Mouse (Mus musculus): ENCODE measurements around the gene Fam168a.

Gene Fam168a

DNA sequence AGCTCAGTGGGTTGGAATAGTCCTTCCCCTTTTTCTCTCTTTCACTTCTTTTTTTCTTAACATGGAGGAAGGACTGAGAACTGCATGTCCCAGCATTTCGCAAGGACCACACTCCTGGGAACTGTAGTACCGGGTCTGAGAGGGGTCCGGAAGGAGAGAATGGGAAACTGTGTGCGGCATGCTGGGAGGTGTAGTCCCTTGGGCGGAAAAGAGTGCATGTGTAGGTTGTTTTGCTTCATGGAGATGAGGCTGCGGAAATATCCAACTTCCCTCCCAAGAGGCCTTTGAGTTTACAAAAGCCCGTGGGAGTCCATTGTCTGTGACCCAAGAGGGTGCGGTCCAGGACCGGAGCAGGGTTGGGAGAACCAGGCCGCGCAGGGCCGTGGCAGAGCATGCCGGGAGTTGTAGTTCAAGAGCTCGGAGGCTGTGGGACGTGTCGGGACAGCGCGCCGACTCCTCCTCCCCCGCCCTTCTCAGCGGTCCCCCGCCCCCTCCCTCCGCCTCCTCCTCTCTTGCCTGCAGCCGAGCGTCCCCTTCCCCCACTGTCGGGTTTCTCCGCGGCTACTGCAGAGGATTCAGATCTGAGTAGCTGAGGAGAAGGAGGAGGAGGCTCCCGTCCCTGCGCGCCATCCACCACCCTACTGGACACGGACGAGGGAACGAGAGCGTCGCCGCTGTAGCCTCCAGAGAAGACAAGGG, at the start of gene Fam168a:
TSS of gene Fam168a (plus strand) at position 493 of the 699 bp plus-strand sequence.
- DNase-seq (ENCODE audit: extremely low read depth, insufficient read length, low spot score): peak; percentile 96

DNA sequence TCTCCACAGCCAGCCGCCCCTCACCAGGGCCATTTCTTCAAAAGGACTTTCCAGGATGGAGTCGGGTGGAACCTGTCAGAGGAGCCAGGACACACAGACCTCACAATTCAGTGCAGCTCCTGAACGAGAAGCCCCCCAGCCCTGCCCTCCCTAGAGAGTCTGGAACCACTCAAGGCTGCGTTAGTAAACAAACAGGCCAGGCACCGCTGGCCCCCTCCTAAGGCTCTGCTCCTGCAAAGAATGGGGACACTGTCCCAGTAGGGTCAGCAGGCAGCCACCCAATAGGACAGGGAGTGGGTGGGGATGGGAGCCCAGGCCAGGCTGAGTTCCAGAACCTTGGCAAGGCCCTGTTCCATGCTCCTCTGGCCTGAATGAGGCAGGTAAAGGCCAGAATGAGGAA, 49.7 kb upstream of the Fam168a start:
- DNase-seq (ENCODE audit: extremely low read depth, insufficient read length, low spot score): no peak

DNA sequence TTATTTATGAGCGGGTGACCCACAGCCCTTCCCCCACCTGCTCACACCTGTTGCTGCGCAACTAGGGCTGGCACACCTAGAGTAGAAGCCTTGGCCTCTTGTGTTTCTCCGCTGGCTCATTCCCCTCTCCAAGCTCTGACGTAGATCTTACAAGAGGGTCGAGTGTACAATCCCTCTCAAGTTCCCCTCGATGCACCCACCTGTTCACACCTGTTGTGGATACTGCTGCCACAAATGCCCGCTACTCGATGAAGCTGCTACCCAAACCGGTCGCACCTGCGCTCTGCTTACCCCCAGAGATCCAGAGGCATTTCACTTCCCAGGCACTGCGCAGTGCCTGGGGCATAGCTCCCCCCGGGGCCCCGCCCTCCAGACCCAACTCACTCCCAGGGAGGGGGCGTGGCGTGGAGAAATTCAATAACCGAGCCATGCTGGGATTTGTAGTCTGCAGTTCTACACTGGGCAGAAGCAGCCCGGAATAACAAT, 48.3 kb upstream of the Fam168a start:
- DNase-seq (ENCODE audit: extremely low read depth, insufficient read length, low spot score): no peak

DNA sequence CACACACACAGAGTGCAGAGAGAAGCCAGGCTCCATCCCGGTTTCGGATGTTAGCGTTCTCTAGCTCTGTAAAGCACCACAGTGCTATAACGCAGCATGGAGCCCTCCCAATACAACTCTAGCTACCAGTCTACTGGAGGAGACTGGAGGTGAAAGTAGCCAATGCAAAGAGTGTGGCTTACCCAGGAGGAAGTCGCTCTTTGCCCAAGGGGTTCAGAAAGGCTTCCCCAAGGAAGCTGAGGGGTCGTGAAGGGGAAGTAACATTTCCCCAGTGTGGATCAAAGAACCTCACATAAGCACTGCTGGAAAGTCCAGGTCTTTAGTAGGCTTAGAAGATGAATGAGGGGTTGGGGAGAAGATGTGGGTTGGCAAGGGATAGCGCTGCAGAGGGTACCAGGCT, 45.2 kb upstream of the Fam168a start:
- DNase-seq (ENCODE audit: extremely low read depth, insufficient read length, low spot score): no peak

DNA sequence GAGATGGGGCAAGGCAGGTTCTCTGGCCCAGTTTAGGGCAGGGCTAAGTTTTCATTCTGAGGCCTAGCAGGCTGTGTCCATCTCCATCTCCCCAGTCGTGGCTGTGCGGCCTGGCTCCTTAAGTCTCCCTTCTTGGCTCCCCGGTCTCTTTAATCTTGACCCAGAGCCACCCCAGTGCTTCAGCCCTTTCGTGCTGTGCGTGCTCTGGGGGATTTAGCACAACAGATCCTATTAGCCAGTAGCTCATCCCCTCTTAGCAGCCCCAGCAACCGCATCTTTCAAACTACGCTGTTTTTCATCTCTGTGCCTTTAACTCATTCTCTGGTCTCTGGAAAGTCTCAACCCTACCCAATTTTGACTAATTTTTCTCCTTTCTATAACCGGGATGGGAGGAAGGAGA, 44.2 kb upstream of the Fam168a start, which contains the start of gene Plekhb1:
TSS of gene Plekhb1 (minus strand) at position 184 of the 400 bp plus-strand sequence.
- no peak for DNase-seq (ENCODE audit: extremely low read depth, insufficient read length, low spot score)

DNA sequence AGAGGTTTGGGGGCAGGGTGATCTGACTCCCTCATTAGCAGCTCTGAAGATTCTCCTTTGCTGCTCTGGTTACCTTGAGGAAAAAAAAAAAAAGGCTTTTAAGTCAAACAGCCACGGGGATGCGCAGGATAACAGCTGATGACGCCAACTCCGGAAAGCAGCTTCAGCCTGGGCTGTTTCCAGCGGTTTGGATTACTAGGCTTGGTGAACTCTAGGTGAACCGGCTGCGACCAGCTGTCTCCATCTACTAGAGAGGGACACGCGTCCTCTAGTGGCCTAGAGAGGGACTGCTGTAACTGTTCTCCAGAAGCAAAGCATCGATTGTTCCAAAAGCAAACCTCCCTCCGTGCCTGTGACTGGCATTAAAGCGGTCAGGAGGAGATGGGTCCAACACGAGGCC, 43.2 kb upstream of the Fam168a start:
- DNase-seq (ENCODE audit: extremely low read depth, insufficient read length, low spot score): peak; percentile 61

DNA sequence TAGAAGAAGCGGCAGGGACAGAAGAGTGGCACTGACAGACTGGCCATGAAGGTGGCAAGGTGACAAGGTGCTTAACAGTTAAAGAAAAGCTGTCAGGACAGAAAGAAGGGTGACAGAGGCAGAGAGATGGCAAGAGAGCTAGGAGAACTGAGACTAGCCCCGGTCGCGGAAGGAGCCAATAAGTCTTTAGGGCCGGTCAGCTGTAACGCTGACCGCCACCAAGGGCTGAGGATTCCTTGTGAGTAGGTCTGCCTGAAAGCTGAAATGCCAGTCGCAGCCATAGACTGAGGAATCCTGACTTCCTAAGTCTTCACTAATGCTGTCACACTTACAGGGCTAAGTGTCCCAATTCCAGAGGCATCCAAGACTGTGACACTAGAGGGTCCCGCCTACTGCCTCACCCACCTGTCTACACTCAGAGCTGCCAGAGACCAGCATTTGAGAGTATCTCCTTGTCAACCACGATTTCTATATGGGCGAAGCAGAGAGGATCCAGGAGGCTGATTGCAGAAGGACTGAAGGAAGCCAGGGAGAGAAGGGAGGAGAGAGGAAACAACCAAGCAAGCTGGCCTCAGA, 42.6 kb upstream of the Fam168a start:
- DNase-seq (ENCODE audit: extremely low read depth, insufficient read length, low spot score): no peak

DNA sequence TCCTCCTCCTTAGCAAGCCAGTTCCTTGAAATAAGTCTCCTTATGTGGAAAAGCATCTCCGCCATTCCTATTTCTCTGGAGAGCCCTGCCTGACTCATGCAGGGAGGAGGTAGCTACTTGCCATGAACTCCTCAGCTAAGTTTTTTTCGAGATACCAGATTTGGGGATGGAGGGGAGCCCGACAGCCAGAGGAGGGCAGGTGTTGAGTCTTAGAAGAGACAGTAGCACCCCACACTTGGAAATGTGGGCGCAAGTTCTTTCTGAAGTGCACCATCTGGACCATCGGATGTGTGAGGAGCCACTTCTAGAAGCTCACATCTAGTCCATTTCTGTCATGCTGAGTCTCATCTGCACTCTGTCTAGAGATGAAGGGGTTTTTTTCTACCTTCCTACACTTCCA, 35.8 kb upstream of the Fam168a start:
- DNase-seq (ENCODE audit: extremely low read depth, insufficient read length, low spot score): no peak

DNA sequence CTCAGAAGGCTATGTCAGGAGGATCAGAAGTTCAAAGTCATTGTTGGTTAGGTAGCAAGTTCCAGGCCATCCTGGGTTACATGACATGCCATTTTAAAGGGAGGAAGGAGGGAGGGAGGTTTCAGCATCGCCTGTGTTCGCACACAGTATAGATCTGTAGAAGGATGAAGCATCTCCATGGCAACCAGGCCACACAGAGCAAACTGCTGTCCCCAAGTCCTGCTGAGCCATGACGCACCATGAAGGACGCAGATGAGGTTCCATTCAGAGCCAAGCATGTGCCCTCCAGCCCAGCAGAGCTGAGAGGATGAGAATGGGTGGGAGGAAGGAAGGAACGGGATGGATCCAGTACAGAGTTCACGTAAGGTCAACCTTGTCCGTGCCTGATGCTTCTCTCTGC, 33.0 kb upstream of the Fam168a start:
- DNase-seq (ENCODE audit: extremely low read depth, insufficient read length, low spot score): no peak

DNA sequence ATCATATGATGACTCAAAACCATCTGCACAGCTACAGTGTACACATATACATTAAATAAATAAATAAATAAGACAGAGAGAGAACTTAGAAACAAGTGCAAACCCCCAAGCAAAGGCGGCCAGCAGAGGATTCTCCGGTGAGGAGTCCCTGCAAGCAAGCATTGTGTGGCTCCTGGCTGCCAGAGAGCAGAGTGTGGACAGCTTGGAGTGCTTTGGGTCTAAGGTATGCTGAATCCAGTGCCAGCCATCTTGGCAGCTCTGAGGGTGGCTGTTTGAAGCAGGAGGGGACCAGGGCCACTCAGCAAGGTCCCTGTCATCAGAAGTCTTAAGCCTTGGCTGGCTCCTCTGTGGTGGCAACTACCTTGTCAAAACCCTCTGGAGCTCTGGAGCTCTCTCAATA, 31.5 kb upstream of the Fam168a start:
- DNase-seq (ENCODE audit: extremely low read depth, insufficient read length, low spot score): no peak

DNA sequence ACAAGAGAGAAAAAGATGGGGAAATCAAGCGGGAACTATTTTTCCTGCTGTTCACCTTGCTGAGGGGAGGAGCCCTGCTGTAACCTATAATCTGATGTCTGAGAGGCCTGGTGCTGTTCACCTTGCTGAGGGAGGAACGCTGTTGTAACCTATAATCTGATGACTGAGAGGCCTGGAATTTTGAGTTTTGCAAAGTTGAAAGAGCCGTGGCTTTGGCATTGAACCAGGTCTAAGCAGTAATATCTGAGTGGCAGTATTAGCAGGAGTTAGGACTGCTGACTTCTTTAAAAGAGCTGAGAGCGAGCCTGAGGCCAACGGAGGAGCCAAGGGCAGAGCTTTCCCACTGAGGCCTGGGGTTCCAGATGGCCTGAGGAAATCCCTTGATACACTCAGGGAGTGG, 28.4 kb upstream of the Fam168a start:
- DNase-seq (ENCODE audit: extremely low read depth, insufficient read length, low spot score): no peak

DNA sequence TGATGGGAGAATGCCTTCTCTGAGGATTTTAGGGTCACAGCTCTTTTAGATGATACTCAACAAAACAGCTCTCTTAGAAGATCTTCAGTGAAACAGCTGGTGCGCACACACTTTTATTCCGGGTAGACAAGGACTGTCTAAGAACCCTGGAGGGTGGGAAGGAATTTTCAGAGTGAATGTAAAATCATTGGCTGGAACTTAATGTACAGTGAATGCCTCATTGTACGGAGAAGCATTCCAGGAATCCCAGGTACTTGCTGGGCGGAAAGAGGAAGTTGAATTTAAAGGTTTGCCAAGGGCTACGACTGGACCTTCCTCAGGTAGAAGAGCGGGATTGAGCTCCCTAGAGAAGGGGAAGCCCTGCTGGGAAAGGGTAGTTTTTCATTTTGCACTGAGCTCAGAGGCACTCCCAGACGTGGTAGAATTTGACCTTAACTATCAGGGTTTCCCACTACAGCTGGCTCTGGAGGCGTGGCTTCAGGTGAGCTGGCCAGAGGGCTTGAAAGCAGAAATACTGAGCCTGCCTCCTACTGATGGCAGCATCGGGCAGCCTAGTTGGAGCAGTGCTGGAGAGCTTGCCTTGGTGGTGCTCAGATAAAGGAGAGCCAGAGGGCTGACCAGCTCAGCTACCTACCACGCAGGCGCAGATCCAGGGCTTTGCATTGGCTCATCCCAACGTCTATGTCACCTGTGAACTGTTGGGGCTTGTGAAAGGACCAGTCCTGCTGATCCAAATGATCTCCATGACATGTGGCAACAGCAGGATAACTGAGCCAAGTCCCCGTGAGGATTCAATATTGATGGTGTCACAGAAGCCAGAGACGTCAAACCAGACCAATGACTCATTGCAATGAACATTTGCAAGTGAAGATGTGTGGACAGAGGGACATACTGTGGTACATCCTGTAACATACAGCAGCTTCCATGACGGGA, 27.2 kb upstream of the Fam168a start:
- DNase-seq (ENCODE audit: extremely low read depth, insufficient read length, low spot score): no peak

DNA sequence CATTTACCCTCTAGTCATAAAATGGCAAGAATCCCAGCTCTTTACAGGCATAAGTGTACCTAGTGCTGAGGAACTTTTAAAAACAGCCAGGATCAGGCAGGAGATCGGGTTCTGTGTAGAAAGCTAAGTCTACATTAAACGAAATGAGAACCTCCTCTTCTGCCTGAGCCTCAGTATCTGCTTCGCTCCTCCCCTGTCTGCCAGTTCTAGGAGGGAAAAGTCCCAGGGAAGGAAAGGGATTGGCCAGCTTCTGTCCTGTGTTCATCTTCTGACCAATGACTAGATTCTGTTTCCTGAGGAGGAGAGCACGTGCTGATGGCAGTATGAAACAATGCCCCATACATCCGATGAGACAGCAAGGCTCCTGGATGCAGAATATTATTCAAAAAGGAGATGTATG, 25.3 kb upstream of the Fam168a start:
- DNase-seq (ENCODE audit: extremely low read depth, insufficient read length, low spot score): no peak

DNA sequence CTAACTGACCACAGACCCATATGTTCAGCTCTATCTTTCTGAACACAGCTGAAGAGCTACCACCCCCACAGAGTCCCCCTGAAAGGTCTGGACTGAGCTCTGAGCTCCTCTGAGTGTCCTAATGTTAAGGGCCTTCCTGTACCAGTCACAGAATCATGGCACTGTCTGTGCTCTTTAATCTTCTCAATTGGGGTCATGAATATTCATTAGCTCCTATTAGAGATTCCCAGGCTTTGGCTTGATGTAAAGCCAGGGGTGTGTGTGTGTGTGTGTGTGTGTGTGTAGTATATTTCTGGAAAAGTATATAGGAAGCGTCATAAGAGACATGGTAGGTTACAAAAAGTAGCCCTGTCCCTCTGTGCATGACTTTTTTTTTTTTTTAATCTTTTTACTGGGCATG, 23.2 kb upstream of the Fam168a start:
- no peak for DNase-seq (ENCODE audit: extremely low read depth, insufficient read length, low spot score)

DNA sequence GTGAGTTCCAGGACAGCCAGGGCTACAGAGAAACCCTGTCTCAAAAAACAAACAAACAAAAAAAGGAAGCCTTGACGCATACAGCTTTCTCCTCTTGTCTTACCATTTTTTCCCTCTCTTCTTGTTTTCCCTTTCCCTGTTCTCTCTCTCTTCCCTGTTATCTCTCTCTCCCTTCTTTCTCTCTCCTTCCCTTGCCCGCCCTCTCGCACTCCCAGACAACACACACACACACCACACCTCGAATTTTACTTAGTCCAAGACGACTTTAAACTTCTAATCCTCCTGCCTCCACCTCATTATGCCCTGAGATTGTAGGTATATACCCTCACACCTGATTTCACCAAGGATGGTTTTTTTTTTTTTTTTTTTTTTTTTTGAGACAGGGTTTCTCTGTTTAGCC, 22.4 kb upstream of the Fam168a start:
- no peak for DNase-seq (ENCODE audit: extremely low read depth, insufficient read length, low spot score)

DNA sequence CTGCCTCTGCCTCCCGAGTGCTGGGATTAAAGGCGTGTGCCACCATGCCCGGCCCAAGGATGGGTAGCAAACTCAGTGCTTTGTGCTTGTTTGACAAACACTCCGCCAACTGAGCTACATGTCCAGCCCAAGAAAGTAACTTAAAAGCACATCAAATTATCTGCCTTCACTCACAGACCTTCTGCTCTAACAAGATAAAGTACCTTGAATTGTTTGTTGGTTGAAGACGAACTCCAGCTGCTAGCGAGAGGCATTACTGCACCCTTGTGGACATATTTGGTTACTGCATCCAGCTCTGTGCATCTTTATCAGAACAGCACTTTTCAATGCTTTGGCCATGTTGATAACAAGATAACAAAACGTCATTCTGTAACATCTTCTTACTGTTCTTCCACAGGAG, 21.9 kb upstream of the Fam168a start:
- DNase-seq (ENCODE audit: extremely low read depth, insufficient read length, low spot score): no peak

DNA sequence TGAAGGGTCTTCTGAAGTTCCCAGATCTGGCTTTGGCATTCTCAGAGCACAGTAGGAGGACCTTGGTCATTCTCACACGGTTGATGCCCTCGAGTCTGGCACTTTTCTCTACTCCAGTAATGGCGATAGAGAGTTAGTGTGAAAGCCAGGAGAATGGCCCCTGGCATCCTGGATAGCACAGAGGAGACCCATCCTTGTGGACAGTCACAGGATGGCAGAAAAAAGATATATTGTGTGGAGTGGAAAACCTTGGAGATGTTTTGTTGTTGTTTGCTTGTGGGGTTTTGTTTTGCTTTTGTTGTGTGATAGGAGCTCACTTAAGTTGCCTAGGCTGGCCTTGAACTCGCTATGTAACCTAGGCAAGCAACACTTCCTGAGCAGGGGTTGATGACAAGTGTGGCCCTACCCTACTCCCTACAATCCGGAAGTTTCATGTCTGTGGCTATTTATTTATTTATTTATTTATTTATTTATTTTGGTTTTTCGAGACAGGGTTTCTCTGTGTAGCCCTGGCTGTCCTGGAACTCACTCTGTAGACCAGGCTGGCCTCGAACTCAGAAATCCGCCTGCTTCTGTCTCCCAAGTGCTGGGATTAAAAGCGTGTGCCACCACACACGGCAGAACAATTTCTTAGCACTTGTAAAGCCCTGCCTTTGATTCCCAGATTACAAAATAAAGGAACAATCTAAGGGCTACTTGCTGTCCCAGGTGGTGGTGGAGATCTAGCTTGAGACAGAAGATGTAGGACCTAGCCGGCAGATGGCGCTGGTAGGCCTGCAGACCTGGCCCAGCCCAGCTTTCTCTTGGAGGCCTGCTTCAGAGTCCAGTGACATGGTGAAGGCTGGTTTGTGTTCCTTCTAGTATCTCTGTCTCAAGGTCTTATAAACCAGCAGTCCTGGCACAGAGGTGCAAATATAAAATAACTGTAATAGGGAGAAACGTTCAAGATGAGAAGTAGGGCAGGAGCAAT, 21.1 kb upstream of the Fam168a start:
- peak; percentile 36 for DNase-seq (ENCODE audit: extremely low read depth, insufficient read length, low spot score)

DNA sequence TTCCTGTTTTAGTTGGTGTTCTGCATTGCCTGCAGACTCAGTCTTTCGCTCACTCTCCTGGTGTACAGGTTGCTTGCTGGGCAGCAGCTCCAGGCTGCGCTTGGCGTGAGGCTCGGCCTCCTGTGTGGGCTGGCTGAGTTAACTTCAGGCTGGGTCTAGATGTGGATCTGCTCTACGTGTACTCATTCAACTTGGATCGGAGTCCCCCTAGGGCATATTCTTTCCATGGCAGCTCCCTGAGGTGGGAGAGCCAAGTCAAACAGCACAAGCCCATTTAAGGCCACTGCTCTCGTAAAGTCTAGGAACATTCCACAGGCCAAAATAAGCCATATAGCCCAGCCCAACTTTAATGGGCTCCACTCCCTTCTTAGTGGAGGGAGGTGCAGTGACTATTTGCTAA, 18.0 kb upstream of the Fam168a start:
- DNase-seq (ENCODE audit: extremely low read depth, insufficient read length, low spot score): no peak

DNA sequence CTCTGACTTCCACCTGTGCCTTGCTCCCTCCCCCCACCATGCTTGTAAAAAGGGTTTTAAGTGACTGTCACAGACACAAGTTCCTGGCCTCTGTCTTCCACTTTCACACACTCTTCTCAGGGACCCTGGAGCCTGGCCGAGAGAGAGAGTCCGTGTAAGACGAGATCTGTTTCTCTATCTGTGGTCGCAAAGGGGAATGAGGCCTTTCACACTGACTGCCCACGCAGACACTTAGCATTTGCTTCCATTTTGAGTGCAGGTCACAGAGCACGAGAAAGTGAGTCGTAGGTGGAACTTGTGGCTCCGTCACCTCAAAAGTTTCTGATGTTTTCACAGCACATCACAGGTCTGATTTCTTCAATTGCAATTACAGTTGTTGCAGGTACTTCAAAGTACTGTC, 13.2 kb upstream of the Fam168a start:
- DNase-seq (ENCODE audit: extremely low read depth, insufficient read length, low spot score): no peak
